Mouse (Mus musculus) ES-Bruce4 (cell line): ENCODE measurements around the gene Krt23.

Experiments used
- CTCF ChIP-seq: IDR thresholded peaks from one replicate; pipeline ENCODE4 v1.8.1; 2011; ENCODE audit warnings: low read depth, low read length
- POLR2A ChIP-seq: IDR thresholded peaks from one replicate; pipeline ENCODE4 v1.8.1; 2011; ENCODE audit warnings: low read length; ENCODE audit not compliant: insufficient read depth

- TF ChIP-seq CTCF (no peak), POLR2A (no peak)
Observed at GRCm38 (mm10) chr11:99441220-99441619, 51.7 kb downstream of the Krt23 start.
